Mouse (Mus musculus): ENCODE data around the gene Sptbn1. TPM values are rescaled to one million over a fixed set of nuclear protein-coding genes. Genes with fewer than 3 reads are reported as not detected.

The Sptbn1 gene
- polyA plus RNA-seq, 3 experiments from 2014 or later = 72.4 to 101 (median 89.7) TPM

GRCm38 (mm10) chr11:30118038-30118437, 149.9 kb downstream of the Sptbn1 start:
- no peak for ATAC-seq

- ATAC-seq = no peak
Measured at GRCm38 (mm10) chr11:30113631-30114030, 154.3 kb downstream of the Sptbn1 start.

- ATAC-seq = no peak
Measured at GRCm38 (mm10) chr11:30110634-30111033, 157.3 kb downstream of the Sptbn1 start.

GRCm38 (mm10) chr11:30104177-30104576, 163.8 kb downstream of the Sptbn1 start:
- no peak for ATAC-seq

- no peak for ATAC-seq
Measured at GRCm38 (mm10) chr11:30102594-30102993, 165.4 kb downstream of the Sptbn1 start.

- ATAC-seq = no peak
Measured at GRCm38 (mm10) chr11:30101796-30102195, 166.2 kb downstream of the Sptbn1 start.

- no peak for ATAC-seq
Measured at GRCm38 (mm10) chr11:30101162-30101561, 166.8 kb downstream of the Sptbn1 start.

GRCm38 (mm10) chr11:30099916-30100315, 168.1 kb downstream of the Sptbn1 start:
- ATAC-seq = no peak

- ATAC-seq = no peak
Measured at GRCm38 (mm10) chr11:30095212-30095773, 172.7 kb downstream of the Sptbn1 start.

GRCm38 (mm10) chr11:30091892-30092291, 176.1 kb downstream of the Sptbn1 start:
- no peak for ATAC-seq

GRCm38 (mm10) chr11:30085114-30085513, 182.9 kb downstream of the Sptbn1 start:
- no peak for ATAC-seq

- no peak for ATAC-seq
Measured at GRCm38 (mm10) chr11:30057299-30057698, 210.7 kb downstream of the Sptbn1 start.

Other genes with a start within 250 kb of the Sptbn1 start
- 1 to 10 TPM in 2 of 3 experiments, under 1 TPM in 1; 0.45 to 1.7 (median 1.3) TPM for gene Eml6, start 242.1 kb downstream of the Sptbn1 start, polyA plus RNA-seq (2017; shearing (Covaris generic))
- not detected for gene 4930505A04Rik, start 203.7 kb upstream of the Sptbn1 start, polyA plus RNA-seq (2017; shearing (Covaris generic))